Mouse (Mus musculus) E14TG2a.4 (cell line): ENCODE results near the gene Nr4a2.

Source experiments
- CTCF ChIP-seq: conservative IDR thresholded peaks from 2 replicates; pipeline ENCODE4 v1.5.1; 2014; ENCODE audit warnings: low read length
- NANOG ChIP-seq: IDR thresholded peaks from 2 replicates; pipeline ENCODE4 v1.6.1; 2014; ENCODE audit warnings: borderline replicate concordance, low read length, mixed read lengths

DNA sequence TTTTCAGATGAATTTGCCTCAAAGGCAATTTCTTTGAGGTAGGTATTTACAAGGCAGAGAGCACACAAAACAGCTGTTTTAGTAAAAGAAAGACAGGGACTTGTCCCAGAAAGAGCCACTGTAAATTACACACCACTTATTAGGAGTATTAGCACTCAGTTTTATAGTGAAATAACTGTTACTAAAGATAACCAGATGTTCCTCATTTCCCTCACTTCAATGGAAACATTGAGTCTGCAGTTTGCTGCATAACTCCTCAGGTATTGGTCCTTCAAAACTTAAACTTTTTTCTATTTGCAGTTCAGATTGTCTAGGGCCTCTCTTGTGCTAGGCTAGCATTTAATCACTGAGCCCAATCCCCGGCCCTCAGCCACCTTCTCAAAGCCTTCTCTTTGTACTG, 41.6 kb upstream of the Nr4a2 start:
- TF ChIP-seq CTCF (no peak), NANOG (no peak)
